Mouse (Mus musculus) ES-Bruce4 (cell line): ENCODE measurements around the gene Try4.

ENCODE experiments used
- CTCF ChIP-seq: IDR thresholded peaks from one replicate; pipeline ENCODE4 v1.8.1; 2011; ENCODE audit warnings: low read depth, low read length
- EP300 ChIP-seq: IDR thresholded peaks from 2 replicates; pipeline ENCODE4 v1.6.1; 2011; ENCODE audit warnings: low read depth, low read length; ENCODE audit not compliant: insufficient read depth
- POLR2A ChIP-seq: IDR thresholded peaks from one replicate; pipeline ENCODE4 v1.8.1; 2011; ENCODE audit warnings: low read length; ENCODE audit not compliant: insufficient read depth

DNA sequence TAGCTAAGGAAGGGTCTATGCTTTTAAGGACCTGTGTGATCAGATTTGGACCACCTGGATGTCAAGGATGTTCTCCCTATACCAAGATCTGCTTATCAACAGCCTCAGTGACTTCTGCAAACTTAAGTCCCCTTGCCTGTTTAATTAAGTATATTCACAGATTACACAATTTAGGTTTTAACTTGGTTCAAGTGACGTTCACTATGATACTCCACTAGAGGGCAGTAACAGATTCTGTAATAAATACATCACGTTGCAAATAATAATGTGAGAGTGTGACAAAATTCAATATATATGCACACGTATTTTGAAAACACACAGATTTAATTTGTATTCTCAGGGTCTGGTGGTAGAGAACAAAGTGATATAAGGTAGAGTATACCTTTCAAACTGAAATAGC lies 39.3 kb upstream of the Try4 start:
- TF ChIP-seq POLR2A = no peak
- TF ChIP-seq CTCF = no peak
- TF ChIP-seq EP300 = no peak
